Mouse (Mus musculus) kidney, postnatal 0 days (tissue): ENCODE measurements around the gene Gm11983. TPM values are rescaled to one million over a fixed set of nuclear protein-coding genes. Genes with fewer than 3 reads are reported as not detected.
"Not testable (repeated sequence)": the region's sequence is repeated elsewhere in the genome, so short reads cannot be mapped to it uniquely, and the experiment has no call there.

Source experiments
- ATAC-seq: fragments of 200-750 bp; cut with Nextera tagmentation; replicated peaks from 2 replicates; pipeline ENCODE4 v1.8.0; 2017; ENCODE audit warnings: low read depth, moderate number of reproducible peaks, moderate TSS enrichment, moderate library complexity; ENCODE audit not compliant: low FRiP score
- DNase-seq: peaks from one replicate; pipeline ENCODE4 v3.0.0-alpha.2; 2016; ENCODE audit warnings: low spot score
- H3K27ac ChIP-seq: fragments of 300-500 bp; sonication (generic); 2 replicates; pipeline ENCODE4 v1.5.1; 2014; ENCODE audit warnings: mild to moderate bottlenecking
- H3K27me3 ChIP-seq: fragments of 300-500 bp; sonication (generic); 2 replicates; pipeline ENCODE4 v1.6.1; 2014; ENCODE audit warnings: low read length, mixed read lengths; ENCODE audit not compliant: insufficient read depth
- H3K36me3 ChIP-seq: fragments of 300-500 bp; sonication (generic); 2 replicates; pipeline ENCODE4 v1.6.1; 2014; ENCODE audit warnings: low read length, mixed read lengths; ENCODE audit not compliant: insufficient read depth
- H3K4me1 ChIP-seq: fragments of 300-500 bp; sonication (generic); replicated peaks from 2 replicates; pipeline ENCODE4 v1.6.1; 2014; ENCODE audit warnings: antibody characterized with exemption, low read length, mixed read lengths; ENCODE audit not compliant: insufficient read depth
- H3K4me2 ChIP-seq: fragments of 300-500 bp; sonication (generic); 2 replicates; pipeline ENCODE4 v1.6.1; 2014; ENCODE audit warnings: mild to moderate bottlenecking, low read length, moderate library complexity, mixed read lengths
- H3K4me3 ChIP-seq: fragments of 300-500 bp; sonication (generic); replicated peaks from 2 replicates; pipeline ENCODE4 v1.5.1; 2014; ENCODE audit warnings: low read depth, low read length
- H3K9ac ChIP-seq: fragments of 300-500 bp; sonication (generic); 2 replicates; pipeline ENCODE4 v1.6.1; 2014; ENCODE audit warnings: low read depth, low read length
- H3K9me3 ChIP-seq: fragments of 300-500 bp; sonication (generic); replicated peaks from 2 replicates; pipeline ENCODE4 v1.6.1; 2016; ENCODE audit warnings: low read length, inconsistent platforms, mixed read lengths
- CTCF ChIP-seq: IDR thresholded peaks from 2 replicates; pipeline ENCODE4 v1.5.1; 2016; ENCODE audit warnings: antibody characterized with exemption, low read depth, mild to moderate bottlenecking, moderate library complexity
- WGBS: fragments of 180-500 bp; shearing (Covaris S2); extraction: QIAGEN DNeasy Blood & Tissue Kit; methylation state at CpG from one replicate; pipeline ENCODE4 v1.1.7; 2014; 5-methylcytosine and 5-hydroxymethylcytosine counted together
- polyA plus RNA-seq: library from polyadenylated mRNA; unstranded; fragments of >200 nt; fragmentation: Nextera tagmentation; extraction: Ambion mirVana; gene quantifications from 2 replicates; pipeline ENCODE4 v1.2.1, GENCODE M21; 2015

The Gm11983 gene
- polyA plus RNA-seq, 1 experiment from 2014 or later: not detected

DNA sequence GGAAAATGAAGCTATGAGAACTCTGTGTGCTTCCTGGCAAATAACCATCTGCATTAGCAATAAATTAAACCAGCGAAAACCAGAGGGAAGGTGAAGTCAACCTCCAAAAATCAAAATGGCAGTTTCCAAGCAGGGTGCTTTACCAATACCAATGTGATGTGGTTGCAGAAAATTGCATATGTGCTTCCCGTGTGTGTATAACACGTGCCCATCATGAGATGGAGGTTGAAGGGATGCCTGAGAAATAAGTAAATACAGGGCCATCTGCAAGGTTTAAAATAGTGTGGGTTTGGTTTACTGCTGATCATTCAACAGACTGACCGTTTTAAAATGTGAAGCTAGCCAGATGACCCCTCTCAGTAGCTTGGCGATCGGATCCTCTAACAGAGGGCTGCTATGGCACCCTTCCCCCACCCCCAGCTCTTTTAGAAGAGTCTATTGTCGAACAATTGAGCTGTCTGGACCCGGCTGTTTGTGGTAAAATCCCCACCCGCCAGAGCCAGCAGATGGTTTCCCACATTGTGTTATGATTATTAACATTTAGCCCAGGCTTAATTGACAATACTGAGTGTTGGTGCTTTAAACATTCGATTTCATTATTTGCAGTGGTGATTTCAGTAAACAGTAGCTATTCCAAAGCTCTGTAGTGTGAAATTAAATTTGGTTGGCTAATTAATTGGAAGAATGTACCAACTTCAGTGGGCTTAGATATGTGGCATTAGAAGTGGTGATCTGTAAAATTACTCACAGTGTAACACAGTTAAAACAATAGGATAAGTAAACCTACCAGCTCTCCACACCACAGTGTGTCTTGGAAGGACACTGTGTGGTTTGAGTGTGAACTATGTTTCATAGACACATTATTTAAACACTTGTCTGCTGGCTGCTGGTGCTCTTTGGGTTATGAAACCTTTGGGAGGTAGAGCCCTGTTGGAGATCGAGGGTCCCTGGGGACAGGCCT, 22.7 kb upstream of the Gm11983 start:
- ATAC-seq: no peak
- Histone ChIP-seq H3K9ac (no peak overlapping the region), H3K36me3 (no peaks in the 10 kb centered on the region), H3K4me2 (no peak overlapping the region), H3K4me3 (no peak overlapping the region), H3K27me3 (no peaks in the 10 kb centered on the region), H3K4me1 (no peaks in the 10 kb centered on the region), H3K27ac (no peak overlapping the region), H3K9me3 (no peaks in the 10 kb centered on the region)
- 43% methylated on average over 11 of the region's 11 CpGs for WGBS
- no peak for DNase-seq
- TF ChIP-seq CTCF: no peak

DNA sequence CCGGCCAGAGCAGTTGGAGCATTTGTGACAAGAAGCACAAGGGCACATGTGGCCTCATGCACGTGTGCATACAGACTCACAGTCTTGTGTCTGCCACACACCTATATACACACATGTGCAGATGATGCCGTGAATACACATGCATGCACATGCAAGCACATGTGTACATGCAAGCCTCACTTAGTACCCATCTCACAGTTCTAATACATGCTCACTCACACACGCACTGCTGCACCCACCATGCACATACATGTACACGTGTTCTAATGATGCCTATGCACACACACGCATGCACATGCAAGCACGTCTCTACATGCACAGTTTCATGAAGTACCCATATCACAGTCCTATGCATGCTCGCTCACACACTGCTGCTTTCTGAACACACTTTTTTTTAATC, 21.6 kb upstream of the Gm11983 start:
- Histone ChIP-seq H3K27me3 (no peaks in the 10 kb centered on the region), H3K27ac (no peak overlapping the region), H3K36me3 (no peaks in the 10 kb centered on the region), H3K4me3 (no peak overlapping the region), H3K4me1 (no peaks in the 10 kb centered on the region), H3K9ac (no peak overlapping the region), H3K4me2 (no peak overlapping the region), H3K9me3 (no peaks in the 10 kb centered on the region)
- WGBS: 91% methylated on average over 8 of the region's 8 CpGs
- DNase-seq (no peak), ATAC-seq (no peak)
- no peak for TF ChIP-seq CTCF

DNA sequence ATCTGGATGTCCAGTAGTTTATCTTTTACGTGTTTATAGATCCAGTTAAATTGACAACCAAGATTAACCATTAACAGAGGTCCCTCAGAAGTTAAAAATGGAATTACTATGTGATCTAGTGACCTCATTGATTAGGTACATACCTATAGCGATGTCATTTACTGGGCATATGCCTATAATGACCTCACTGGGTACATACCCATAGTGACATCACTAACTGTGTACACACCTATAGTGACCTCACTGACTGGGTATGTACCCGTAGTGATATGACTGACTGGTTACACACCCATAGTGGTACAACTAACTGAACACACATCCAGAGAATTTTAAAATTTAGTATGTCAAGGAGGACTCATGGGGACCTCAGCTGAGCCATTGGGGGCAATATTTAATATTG, 18.5 kb upstream of the Gm11983 start:
- ATAC-seq (no peak), DNase-seq (no peak)
- no peak overlapping the region for H3K4me3 ChIP-seq
- H3K27me3 ChIP-seq: no peaks in the 10 kb centered on the region
- H3K36me3 ChIP-seq: no peaks in the 10 kb centered on the region
- no peaks in the 10 kb centered on the region for H3K9me3 ChIP-seq
- 88% methylated on average over 3 of the region's 3 CpGs for WGBS
- no peak overlapping the region for H3K9ac ChIP-seq
- no peak overlapping the region for H3K27ac ChIP-seq
- H3K4me2 ChIP-seq: no peak overlapping the region
- TF ChIP-seq CTCF: no peak
- no peaks in the 10 kb centered on the region for H3K4me1 ChIP-seq

DNA sequence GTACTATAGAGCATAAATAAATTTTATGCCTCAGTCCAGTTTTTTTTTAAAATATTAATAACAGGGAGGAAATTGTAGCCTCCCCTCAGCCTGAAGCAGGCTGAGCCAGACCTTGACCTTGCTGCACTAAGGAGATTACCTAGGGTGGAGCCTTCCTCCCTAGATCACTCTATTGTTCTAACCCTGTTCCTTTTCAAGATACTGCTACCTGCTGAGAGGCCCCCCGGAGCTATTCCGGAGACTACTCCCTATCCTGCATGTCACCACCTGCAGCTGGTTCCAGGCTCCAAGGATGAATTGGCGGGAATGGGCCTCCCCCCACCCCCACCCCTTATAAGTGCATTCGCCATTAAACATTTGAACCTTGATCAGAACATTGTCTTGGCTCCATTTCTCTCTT, 15.9 kb upstream of the Gm11983 start:
- 81% methylated on average over 4 of the region's 4 CpGs for WGBS
- not testable (repeated sequence) for DNase-seq, H3K9ac ChIP-seq, H3K4me1 ChIP-seq, H3K27me3 ChIP-seq, H3K9me3 ChIP-seq, H3K4me3 ChIP-seq, ATAC-seq, H3K36me3 ChIP-seq, H3K27ac ChIP-seq, H3K4me2 ChIP-seq

DNA sequence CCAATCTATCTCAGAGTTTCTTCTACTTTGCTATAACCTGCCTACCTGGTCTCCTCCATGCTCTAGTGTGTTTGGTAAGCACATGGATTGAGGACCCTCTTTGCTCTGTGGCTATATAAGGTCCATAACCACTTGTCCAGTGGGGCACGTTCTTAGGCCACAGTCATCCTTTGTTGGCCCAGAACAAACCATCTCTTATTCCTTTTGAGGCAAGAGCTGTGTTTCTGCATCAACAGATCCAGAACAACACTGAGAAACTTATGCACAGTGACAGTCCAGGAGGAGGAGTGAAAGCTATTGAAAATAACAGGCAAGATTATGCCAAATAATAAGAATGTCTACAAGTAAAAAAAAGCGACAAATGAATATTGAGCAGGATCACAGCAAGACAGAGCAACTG, 6.4 kb upstream of the Gm11983 start:
- TF ChIP-seq CTCF: no peak
- H3K4me2 ChIP-seq: no peak overlapping the region
- H3K9me3 ChIP-seq: no peaks in the 10 kb centered on the region
- H3K4me3 ChIP-seq: no peak overlapping the region
- no peak for DNase-seq
- no peaks in the 10 kb centered on the region for H3K27me3 ChIP-seq
- ATAC-seq: no peak
- H3K9ac ChIP-seq: no peak overlapping the region
- no peaks in the 10 kb centered on the region for H3K36me3 ChIP-seq
- no peaks in the 10 kb centered on the region for H3K4me1 ChIP-seq
- 84% methylated on average over 2 of the region's 2 CpGs for WGBS
- H3K27ac ChIP-seq: no peak overlapping the region

DNA sequence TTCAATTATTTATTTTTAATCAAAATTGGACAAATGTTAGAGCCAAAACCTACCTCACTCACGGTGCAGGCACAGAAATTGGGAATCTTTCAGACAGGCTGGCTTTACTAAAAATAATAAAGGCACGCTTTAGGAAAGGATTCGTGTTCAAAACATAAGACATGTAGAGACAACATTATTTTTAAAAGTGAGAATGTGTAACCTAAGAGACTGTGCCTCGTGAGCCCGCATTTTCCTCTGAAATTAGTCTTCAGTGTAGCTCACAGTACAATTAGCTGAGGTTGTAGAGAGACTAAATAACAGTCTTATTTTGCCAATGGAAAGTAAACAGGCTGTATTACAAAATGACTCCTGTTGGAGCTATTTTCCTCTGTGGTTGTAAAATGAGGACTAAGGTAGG, 4.7 kb upstream of the Gm11983 start:
- no peak for ATAC-seq
- no peaks in the 10 kb centered on the region for H3K27me3 ChIP-seq
- no peak overlapping the region for H3K4me2 ChIP-seq
- TF ChIP-seq CTCF: no peak
- H3K4me3 ChIP-seq: no peak overlapping the region
- no peaks in the 10 kb centered on the region for H3K9me3 ChIP-seq
- H3K9ac ChIP-seq: no peak overlapping the region
- no peaks in the 10 kb centered on the region for H3K36me3 ChIP-seq
- H3K4me1 ChIP-seq: no peaks in the 10 kb centered on the region
- no peak for DNase-seq
- WGBS: 90% methylated on average over 5 of the region's 5 CpGs
- no peak overlapping the region for H3K27ac ChIP-seq
